Mouse (Mus musculus): Measurements from ENCODE around the gene Suco. TPM values are rescaled to one million over a fixed set of nuclear protein-coding genes. Genes with fewer than 3 reads are reported as not detected.

Suco gene
- polyA plus RNA-seq, 1 experiment from 2014 or later, result 39.6 TPM

- no peak for ATAC-seq (ENCODE audit: insufficient read depth, low FRiP score, low TSS enrichment)
- WGBS, result 56% methylated on average over 2 of the region's 2 CpGs
- H3K4me2 ChIP-seq (ENCODE audit: low read depth), result no peak overlapping the region
These were observed 23.6 kb upstream of the Suco start for GRCm38 (mm10) chr1:161900129-161900528.

GRCm38 (mm10) chr1:161897235-161897634, 20.8 kb upstream of the Suco start:
- Histone ChIP-seq H3K36me3 (ENCODE audit: control insufficient read depth, insufficient read depth, low read length) (no peaks in the 10 kb centered on the region), H3K4me1 (ENCODE audit: control insufficient read depth, insufficient read depth, low read length) (no peaks in the 10 kb centered on the region), H3K27me3 (ENCODE audit: control insufficient read depth, insufficient read depth, low read length) (no peaks in the 10 kb centered on the region), H3K4me3 (ENCODE audit: low read depth, low read length) (no peak overlapping the region), H3K27ac (ENCODE audit: low read depth, low read length) (no peak overlapping the region), H3K4me2 (ENCODE audit: low read depth) (no peak overlapping the region), H3K9ac (ENCODE audit: low read length) (no peak overlapping the region), H3K9me3 (ENCODE audit: control insufficient read depth, low read length) (no peaks in the 10 kb centered on the region)
- DNase-seq (ENCODE audit: low spot score) (no peak), ATAC-seq (ENCODE audit: insufficient read depth, low FRiP score, low TSS enrichment) (no peak)
- WGBS, result 92% methylated on average over 8 of the region's 8 CpGs

More at GRCm38 (mm10) chr1:161900129-161900528, 23.6 kb upstream of the Suco start:
- Histone ChIP-seq H3K36me3 (ENCODE audit: control insufficient read depth, insufficient read depth, low read length) (no peaks in the 10 kb centered on the region), H3K9me3 (ENCODE audit: control insufficient read depth, low read length) (no peaks in the 10 kb centered on the region), H3K4me3 (ENCODE audit: low read depth, low read length) (no peak overlapping the region), H3K9ac (ENCODE audit: low read length) (no peak overlapping the region), H3K4me1 (ENCODE audit: control insufficient read depth, insufficient read depth, low read length) (no peaks in the 10 kb centered on the region), H3K27me3 (ENCODE audit: control insufficient read depth, insufficient read depth, low read length) (no peaks in the 10 kb centered on the region), H3K27ac (ENCODE audit: low read depth, low read length) (no peak overlapping the region)
- no peak for DNase-seq (ENCODE audit: low spot score)

GRCm38 (mm10) chr1:161896130-161896529, 19.6 kb upstream of the Suco start:
- DNase-seq (ENCODE audit: low spot score) (no peak), ATAC-seq (ENCODE audit: insufficient read depth, low FRiP score, low TSS enrichment) (no peak)
- 77% methylated on average over 10 of the region's 10 CpGs for WGBS
- Histone ChIP-seq H3K27me3 (ENCODE audit: control insufficient read depth, insufficient read depth, low read length) (no peaks in the 10 kb centered on the region), H3K4me1 (ENCODE audit: control insufficient read depth, insufficient read depth, low read length) (no peaks in the 10 kb centered on the region), H3K4me3 (ENCODE audit: low read depth, low read length) (no peak overlapping the region), H3K9ac (ENCODE audit: low read length) (no peak overlapping the region), H3K36me3 (ENCODE audit: control insufficient read depth, insufficient read depth, low read length) (no peaks in the 10 kb centered on the region), H3K9me3 (ENCODE audit: control insufficient read depth, low read length) (no peaks in the 10 kb centered on the region), H3K4me2 (ENCODE audit: low read depth) (no peak overlapping the region), H3K27ac (ENCODE audit: low read depth, low read length) (no peak overlapping the region)

- Histone ChIP-seq H3K9me3 (ENCODE audit: control insufficient read depth, low read length) (no peaks in the 10 kb centered on the region), H3K9ac (ENCODE audit: low read length) (no peak overlapping the region), H3K4me1 (ENCODE audit: control insufficient read depth, insufficient read depth, low read length) (no peaks in the 10 kb centered on the region), H3K27me3 (ENCODE audit: control insufficient read depth, insufficient read depth, low read length) (no peaks in the 10 kb centered on the region), H3K36me3 (ENCODE audit: control insufficient read depth, insufficient read depth, low read length) (no peaks in the 10 kb centered on the region), H3K4me2 (ENCODE audit: low read depth) (no peak overlapping the region), H3K4me3 (ENCODE audit: low read depth, low read length) (no peak overlapping the region), H3K27ac (ENCODE audit: low read depth, low read length) (no peak overlapping the region)
- no peak for DNase-seq (ENCODE audit: low spot score)
- no peak for ATAC-seq (ENCODE audit: insufficient read depth, low FRiP score, low TSS enrichment)
- 95% methylated on average over 3 of the region's 3 CpGs for WGBS
These were observed 18.5 kb upstream of the Suco start for GRCm38 (mm10) chr1:161895014-161895413.

- no peak for ATAC-seq (ENCODE audit: insufficient read depth, low FRiP score, low TSS enrichment)
- no peak overlapping the region for H3K9ac ChIP-seq (ENCODE audit: low read length)
- no peaks in the 10 kb centered on the region for H3K9me3 ChIP-seq (ENCODE audit: control insufficient read depth, low read length)
- H3K4me2 ChIP-seq (ENCODE audit: low read depth), result no peak overlapping the region
- H3K4me3 ChIP-seq (ENCODE audit: low read depth, low read length), result no peak overlapping the region
- no peaks in the 10 kb centered on the region for H3K4me1 ChIP-seq (ENCODE audit: control insufficient read depth, insufficient read depth, low read length)
- 80% methylated on average over 2 of the region's 2 CpGs for WGBS
- no peak for DNase-seq (ENCODE audit: low spot score)
- H3K27me3 ChIP-seq (ENCODE audit: control insufficient read depth, insufficient read depth, low read length), result no peaks in the 10 kb centered on the region
- H3K27ac ChIP-seq (ENCODE audit: low read depth, low read length), result no peak overlapping the region
- no peaks in the 10 kb centered on the region for H3K36me3 ChIP-seq (ENCODE audit: control insufficient read depth, insufficient read depth, low read length)
These were observed 18.1 kb upstream of the Suco start for GRCm38 (mm10) chr1:161894553-161894952.

- no peaks in the 10 kb centered on the region for H3K27me3 ChIP-seq (ENCODE audit: control insufficient read depth, insufficient read depth, low read length)
- H3K27ac ChIP-seq (ENCODE audit: low read depth, low read length), result no peak overlapping the region
- H3K36me3 ChIP-seq (ENCODE audit: control insufficient read depth, insufficient read depth, low read length), result no peaks in the 10 kb centered on the region
- no peak overlapping the region for H3K4me2 ChIP-seq (ENCODE audit: low read depth)
- DNase-seq (ENCODE audit: low spot score) (no peak), ATAC-seq (ENCODE audit: insufficient read depth, low FRiP score, low TSS enrichment) (no peak)
- WGBS, result 84% methylated on average over 2 of the region's 2 CpGs
- H3K9ac ChIP-seq (ENCODE audit: low read length), result no peak overlapping the region
- no peaks in the 10 kb centered on the region for H3K9me3 ChIP-seq (ENCODE audit: control insufficient read depth, low read length)
- no peak overlapping the region for H3K4me3 ChIP-seq (ENCODE audit: low read depth, low read length)
- H3K4me1 ChIP-seq (ENCODE audit: control insufficient read depth, insufficient read depth, low read length), result no peaks in the 10 kb centered on the region
These were observed 17.6 kb upstream of the Suco start for GRCm38 (mm10) chr1:161894126-161894525.

- Histone ChIP-seq H3K9me3 (ENCODE audit: control insufficient read depth, low read length) (no peaks in the 10 kb centered on the region), H3K4me1 (ENCODE audit: control insufficient read depth, insufficient read depth, low read length) (no peaks in the 10 kb centered on the region), H3K4me2 (ENCODE audit: low read depth) (no peak overlapping the region), H3K36me3 (ENCODE audit: control insufficient read depth, insufficient read depth, low read length) (no peaks in the 10 kb centered on the region), H3K9ac (ENCODE audit: low read length) (no peak overlapping the region), H3K27ac (ENCODE audit: low read depth, low read length) (no peak overlapping the region), H3K27me3 (ENCODE audit: control insufficient read depth, insufficient read depth, low read length) (no peaks in the 10 kb centered on the region), H3K4me3 (ENCODE audit: low read depth, low read length) (no peak overlapping the region)
- WGBS, result 89% methylated on average over 3 of the region's 3 CpGs
- ATAC-seq (ENCODE audit: insufficient read depth, low FRiP score, low TSS enrichment) (no peak), DNase-seq (ENCODE audit: low spot score) (no peak)
These were observed 12.3 kb upstream of the Suco start for GRCm38 (mm10) chr1:161888823-161889222.

GRCm38 (mm10) chr1:161887679-161888260, 11.3 kb upstream of the Suco start:
- no peaks in the 10 kb centered on the region for H3K27me3 ChIP-seq (ENCODE audit: control insufficient read depth, insufficient read depth, low read length)
- H3K36me3 ChIP-seq (ENCODE audit: control insufficient read depth, insufficient read depth, low read length), result no peaks in the 10 kb centered on the region
- WGBS, result 92% methylated on average over 12 of the region's 12 CpGs
- no peak for ATAC-seq (ENCODE audit: insufficient read depth, low FRiP score, low TSS enrichment)
- H3K4me1 ChIP-seq (ENCODE audit: control insufficient read depth, insufficient read depth, low read length), result no peaks in the 10 kb centered on the region
- no peak for DNase-seq (ENCODE audit: low spot score)
- no peak overlapping the region for H3K9ac ChIP-seq (ENCODE audit: low read length)
- no peak overlapping the region for H3K27ac ChIP-seq (ENCODE audit: low read depth, low read length)
- H3K9me3 ChIP-seq (ENCODE audit: control insufficient read depth, low read length), result no peaks in the 10 kb centered on the region
- no peak overlapping the region for H3K4me3 ChIP-seq (ENCODE audit: low read depth, low read length)
- no peak overlapping the region for H3K4me2 ChIP-seq (ENCODE audit: low read depth)

GRCm38 (mm10) chr1:161885762-161886161, 9.3 kb upstream of the Suco start:
- no peaks in the 10 kb centered on the region for H3K27me3 ChIP-seq (ENCODE audit: control insufficient read depth, insufficient read depth, low read length)
- no peak for DNase-seq (ENCODE audit: low spot score)
- H3K4me2 ChIP-seq (ENCODE audit: low read depth), result no peak overlapping the region
- WGBS, result 73% methylated on average over 1 of the region's 1 CpGs
- H3K4me3 ChIP-seq (ENCODE audit: low read depth, low read length), result no peak overlapping the region
- H3K9me3 ChIP-seq (ENCODE audit: control insufficient read depth, low read length), result no peaks in the 10 kb centered on the region
- H3K4me1 ChIP-seq (ENCODE audit: control insufficient read depth, insufficient read depth, low read length), result no peaks in the 10 kb centered on the region
- ATAC-seq (ENCODE audit: insufficient read depth, low FRiP score, low TSS enrichment), result no peak
- no peak overlapping the region for H3K27ac ChIP-seq (ENCODE audit: low read depth, low read length)
- no peak overlapping the region for H3K9ac ChIP-seq (ENCODE audit: low read length)
- no peaks in the 10 kb centered on the region for H3K36me3 ChIP-seq (ENCODE audit: control insufficient read depth, insufficient read depth, low read length)
